Mouse (Mus musculus) testis, postnatal 10 days (tissue): ENCODE measurements around the gene Cdc5l.
"Not testable (repeated sequence)": the region's sequence is repeated elsewhere in the genome, so short reads cannot be mapped to it uniquely, and the experiment has no call there.

ENCODE experiments used
- DNase-seq: peaks from one replicate; pipeline ENCODE4 v3.0.0; 2021; ENCODE audit warnings: low spot score

Cdc5l gene

GRCm38 (mm10) chr17:45434262-45434590 lies 689 bp upstream of the Cdc5l start:
- DNase-seq = no peak

GRCm38 (mm10) chr17:45432706-45433398 lies 685 bp downstream of the Cdc5l start:
- no peak for DNase-seq

- DNase-seq = no peak
These were observed 1.5 kb downstream of the Cdc5l start for GRCm38 (mm10) chr17:45432007-45432406.

GRCm38 (mm10) chr17:45417387-45417786 lies 16.1 kb downstream of the Cdc5l start:
- no peak for DNase-seq

GRCm38 (mm10) chr17:45411617-45412016 lies 21.9 kb downstream of the Cdc5l start:
- not testable (repeated sequence) for DNase-seq

GRCm38 (mm10) chr17:45408719-45409118 lies 24.8 kb downstream of the Cdc5l start:
- no peak for DNase-seq

- DNase-seq = no peak
These were observed 27.3 kb downstream of the Cdc5l start for GRCm38 (mm10) chr17:45406281-45406680.

GRCm38 (mm10) chr17:45403207-45403606 lies 30.3 kb downstream of the Cdc5l start:
- DNase-seq = peak; percentile 55

GRCm38 (mm10) chr17:45402601-45403000 lies 30.9 kb downstream of the Cdc5l start:
- no peak for DNase-seq

GRCm38 (mm10) chr17:45402126-45402525 lies 31.4 kb downstream of the Cdc5l start:
- DNase-seq = no peak

GRCm38 (mm10) chr17:45401126-45401905 lies 32.2 kb downstream of the Cdc5l start:
- no peak for DNase-seq

- DNase-seq = no peak
These were observed 35.5 kb downstream of the Cdc5l start for GRCm38 (mm10) chr17:45398021-45398420.

- DNase-seq = no peak
These were observed 36.0 kb downstream of the Cdc5l start for GRCm38 (mm10) chr17:45397541-45397940.

GRCm38 (mm10) chr17:45394612-45395011 lies 38.9 kb downstream of the Cdc5l start:
- no peak for DNase-seq

- DNase-seq = no peak
These were observed 39.8 kb downstream of the Cdc5l start for GRCm38 (mm10) chr17:45393765-45394164.

- DNase-seq = no peak
These were observed 43.6 kb downstream of the Cdc5l start for GRCm38 (mm10) chr17:45389896-45390295.

GRCm38 (mm10) chr17:45386986-45387385 lies 46.6 kb downstream of the Cdc5l start:
- no peak for DNase-seq

- no peak for DNase-seq
These were observed 50.2 kb downstream of the Cdc5l start for GRCm38 (mm10) chr17:45383305-45383704.

GRCm38 (mm10) chr17:45379271-45379784 lies 54.2 kb downstream of the Cdc5l start:
- no peak for DNase-seq

GRCm38 (mm10) chr17:45377323-45377722 lies 56.2 kb downstream of the Cdc5l start:
- no peak for DNase-seq

- peak; percentile 88 for DNase-seq
These were observed 59.4 kb downstream of the Cdc5l start for GRCm38 (mm10) chr17:45373987-45374608.

GRCm38 (mm10) chr17:45371042-45371441 lies 62.5 kb downstream of the Cdc5l start:
- DNase-seq = no peak

GRCm38 (mm10) chr17:45370535-45370934 lies 63.0 kb downstream of the Cdc5l start:
- no peak for DNase-seq
